Mouse (Mus musculus) pancreas, adult 10 weeks (tissue): Measurements from ENCODE around the gene AI987944. TPM values are rescaled to one million over a fixed set of nuclear protein-coding genes. Genes with fewer than 3 reads are reported as not detected.

Source experiments
- polyA plus RNA-seq: library from polyadenylated mRNA; stranded (reverse); fragments of 350-450 nt; fragmentation: Illumina TruSeq; extraction: RNeasy Lipid Tissue Mini Kit (QIAGEN cat#74804); gene quantifications from one replicate; pipeline ENCODE4 v1.2.3, GENCODE M21; 2015; ENCODE audit warnings: low read depth, low replicate concordance; ENCODE audit not compliant: insufficient read depth

Gene AI987944
- 4.7 TPM for polyA plus RNA-seq

GRCm38 (mm10) chr7:41393048-41393971 lies at the start of gene AI987944:
Gene AI987944 (minus strand): TSS chr7:41393379.

Other genes starting within 250 kb of the AI987944 start
- gene Gm5592, start 239.5 kb downstream of the AI987944 start, polyA plus RNA-seq, result not detected
- not detected for gene Vmn2r57, start 55.3 kb upstream of the AI987944 start, polyA plus RNA-seq
- gene Gm20449, start 106.0 kb upstream of the AI987944 start, polyA plus RNA-seq, result not detected
- 3.2 TPM for gene AW146154, start 106.5 kb upstream of the AI987944 start, polyA plus RNA-seq
- not detected for gene Gm6871, start 180.3 kb upstream of the AI987944 start, polyA plus RNA-seq
- gene 2610021A01Rik, start 205.9 kb upstream of the AI987944 start, polyA plus RNA-seq, result 3.3 TPM
- 2.6 TPM for gene Zfp788, start 239.8 kb upstream of the AI987944 start, polyA plus RNA-seq